Mouse (Mus musculus): ENCODE measurements around the gene Nktr. TPM values are rescaled to one million over a fixed set of nuclear protein-coding genes. Genes with fewer than 3 reads are reported as not detected.

The Nktr gene
- total and polyA plus RNA-seq, 3 experiments = 32.4 to 70.7 (median 34.3) TPM

DNA sequence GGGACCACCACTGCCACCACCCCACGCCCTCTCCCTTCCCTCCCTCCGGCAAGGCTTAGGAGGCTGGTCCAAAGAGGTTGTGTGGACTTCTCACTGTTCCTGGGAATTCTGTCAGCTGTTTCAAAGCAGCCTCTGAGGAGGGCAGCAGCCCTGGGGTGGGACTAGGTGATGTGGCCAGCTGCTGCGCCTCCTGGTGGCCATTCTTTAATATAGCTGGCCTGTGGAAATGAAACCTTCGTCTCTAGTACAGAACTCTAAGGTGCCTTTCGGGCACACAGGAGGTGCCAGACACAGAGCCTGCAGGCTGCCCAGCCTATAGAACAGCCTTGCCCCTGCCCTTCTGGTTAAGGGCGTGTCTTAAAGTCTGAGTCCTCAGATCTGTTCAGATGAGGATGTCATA, 39.4 kb upstream of the Nktr start:
- H3K4me1 ChIP-seq (ENCODE audit: control insufficient read depth in 1 of 2, insufficient read depth in 2 of 2, low read length in 2 of 2) = peaks cover 0 to 7% of the 10 kb centered on the region in 2 experiments; a peak in 2 of 4 replicates
- TF ChIP-seq POLR2AphosphoS2 (IDR thresholded peaks at IDR 0.05; ENCODE audit: low read length) (no peak), CTCF (IDR thresholded peaks at IDR 0.05 in 2 of 3, conservative IDR thresholded peaks at IDR 0.05 in 1 of 3; ENCODE audit: control insufficient read depth in 1 of 3, insufficient read depth in 1 of 3, low read depth in 2 of 3, low read length in 3 of 3, poor library complexity in 1 of 3, severe bottlenecking in 1 of 3) (peak; percentile 73 to 76 (median 76)), MYC (IDR thresholded peaks at IDR 0.05; ENCODE audit: low read depth, low read length) (no peak), SMC3 (IDR thresholded peaks at IDR 0.05; ENCODE audit: low read depth, low read length) (peak; percentile 78), RAD21 (IDR thresholded peaks at IDR 0.05; ENCODE audit: low read depth, low read length) (peak; percentile 35), EP300 (IDR thresholded peaks at IDR 0.05; ENCODE audit: low read depth in 1 of 2, low read length in 2 of 2) (no peak), MAX (IDR thresholded peaks at IDR 0.05; ENCODE audit: low read length) (no peak)
- peak; percentile 52 for DNase-seq (ENCODE audit: low read depth, low spot score)

GRCm38 (mm10) chr9:121681191-121681590, 37.8 kb upstream of the Nktr start:
- no peaks in the 10 kb centered on the region for H3K79me2 ChIP-seq (ENCODE audit: control insufficient read depth, insufficient read depth, low read length, poor library complexity)
- H3K4me3 ChIP-seq (ENCODE audit: control insufficient read depth in 1 of 2, insufficient read depth in 1 of 2, low read depth in 2 of 2, low read length in 2 of 2) = no peak overlapping the region
- no peak for TF ChIP-seq MAZ (IDR thresholded peaks at IDR 0.05; ENCODE audit: low read depth, low read length)
- TF ChIP-seq CHD2 (IDR thresholded peaks at IDR 0.05; ENCODE audit: low read length) = no peak
- no peak for TF ChIP-seq GABPA (IDR thresholded peaks at IDR 0.05; ENCODE audit: low read depth, low read length)
- TF ChIP-seq ZNF384 (IDR thresholded peaks at IDR 0.05; ENCODE audit: low read depth, low read length) = no peak
- TF ChIP-seq RAD21 (IDR thresholded peaks at IDR 0.05; ENCODE audit: low read depth, low read length) = no peak
- TF ChIP-seq TBP (IDR thresholded peaks at IDR 0.05; ENCODE audit: low read depth, low read length) = no peak
- no peak for TF ChIP-seq E2F4 (IDR thresholded peaks at IDR 0.05; ENCODE audit: borderline replicate concordance, low read depth, low read length)
- TF ChIP-seq ETS1 (IDR thresholded peaks at IDR 0.05; ENCODE audit: low read depth, low read length) = no peak
- TF ChIP-seq MEF2A (IDR thresholded peaks at IDR 0.05; ENCODE audit: extremely low read depth, insufficient replicate concordance, low read depth, low read length, poor library complexity, severe bottlenecking) = no peak
- TF ChIP-seq GATA1 (IDR thresholded peaks at IDR 0.05; ENCODE audit: low read depth, low read length) = no peak
- no peak for TF ChIP-seq HCFC1 (IDR thresholded peaks at IDR 0.05; ENCODE audit: low read depth, low read length)
- TF ChIP-seq KAT2A (conservative IDR thresholded peaks at IDR 0.05; ENCODE audit: low read depth, low read length) = no peak
- no peak for TF ChIP-seq USF2 (IDR thresholded peaks at IDR 0.05; ENCODE audit: borderline replicate concordance in 1 of 2, insufficient read depth in 1 of 2, low read depth in 1 of 2, low read length in 2 of 2)
- no peak for TF ChIP-seq ZMIZ1 (IDR thresholded peaks at IDR 0.05; ENCODE audit: low read depth, low read length)
- TF ChIP-seq USF1 (IDR thresholded peaks at IDR 0.05; ENCODE audit: low read depth, low read length) = no peak
- H3K27me3 ChIP-seq (ENCODE audit: control insufficient read depth in 1 of 2, insufficient read depth in 2 of 2, low read length in 2 of 2) = no peaks in the 10 kb centered on the region
- no peaks in the 10 kb centered on the region for H3K36me3 ChIP-seq (ENCODE audit: control insufficient read depth in 1 of 2, insufficient read depth in 2 of 2, low read length in 2 of 2)
- H3K9me3 ChIP-seq (replicated peaks; ENCODE audit: insufficient read depth, low read length) = no peaks in the 10 kb centered on the region
- H3K27ac ChIP-seq (ENCODE audit: control insufficient read depth, low read depth, low read length) = no peak overlapping the region
- H3K9ac ChIP-seq (ENCODE audit: control insufficient read depth, low read depth, low read length, poor library complexity, severe bottlenecking) = no peak overlapping the region
- 0 out of 4 replicates have a peak, but pooled peaks cover 0 to 3% of the 10 kb centered on the region in 2 experiments for H3K4me1 ChIP-seq (ENCODE audit: control insufficient read depth in 1 of 2, insufficient read depth in 2 of 2, low read length in 2 of 2)
- DNase-seq (ENCODE audit: low read depth, low spot score) = no peak

More for the DNA sequence above, 39.4 kb upstream of the Nktr start:
- H3K36me3 ChIP-seq (ENCODE audit: control insufficient read depth in 1 of 2, insufficient read depth in 2 of 2, low read length in 2 of 2) = 0 out of 4 replicates have a peak, but pooled peaks cover 0 to 2% of the 10 kb centered on the region in 2 experiments
- H3K27ac ChIP-seq (ENCODE audit: control insufficient read depth, low read depth, low read length) = no peak overlapping the region
- no peaks in the 10 kb centered on the region for H3K9me3 ChIP-seq (replicated peaks; ENCODE audit: insufficient read depth, low read length)
- H3K27me3 ChIP-seq (ENCODE audit: control insufficient read depth in 1 of 2, insufficient read depth in 2 of 2, low read length in 2 of 2) = no peaks in the 10 kb centered on the region
- no peaks in the 10 kb centered on the region for H3K79me2 ChIP-seq (ENCODE audit: control insufficient read depth, insufficient read depth, low read length, poor library complexity)
- H3K4me3 ChIP-seq (ENCODE audit: control insufficient read depth in 1 of 2, insufficient read depth in 1 of 2, low read depth in 2 of 2, low read length in 2 of 2) = no peak overlapping the region
- no peak overlapping the region for H3K9ac ChIP-seq (ENCODE audit: control insufficient read depth, low read depth, low read length, poor library complexity, severe bottlenecking)

All from MEL (cell line).